Mouse (Mus musculus): Measurements from ENCODE around the gene Thsd4. TPM values are rescaled to one million over a fixed set of nuclear protein-coding genes. Genes with fewer than 3 reads are reported as not detected.
A peak's percentile ranks its signal among the peaks of the same experiment; 100 is the strongest.

The Thsd4 gene
- polyA plus RNA-seq, 1 experiment from 2014 or later: 4.5 TPM

DNA sequence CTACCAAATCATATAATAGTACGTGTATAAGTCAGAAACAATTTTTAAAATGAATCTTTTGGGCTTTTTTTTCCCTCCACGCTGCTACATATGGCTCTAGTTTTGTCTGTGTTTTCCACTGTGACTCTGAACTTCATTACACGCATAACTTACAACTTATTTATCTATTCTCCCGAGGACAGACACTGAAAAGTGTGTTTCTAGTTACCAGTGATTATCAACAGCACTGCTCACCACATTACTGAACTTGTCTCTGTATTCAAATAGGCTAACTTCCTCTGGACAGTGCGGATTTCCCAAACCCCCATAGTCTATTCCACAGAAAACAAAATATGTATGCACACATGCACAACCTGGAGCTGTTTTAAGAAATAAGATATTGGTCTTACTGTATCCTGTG is 411.6 kb downstream of the Thsd4 start:
- Histone ChIP-seq H3K27ac (ENCODE audit: low read depth, low read length) (no peak overlapping the region), H3K36me3 (ENCODE audit: control insufficient read depth, insufficient read depth, low read length) (no peaks in the 10 kb centered on the region), H3K9me3 (ENCODE audit: control insufficient read depth, low read length) (no peaks in the 10 kb centered on the region), H3K4me1 (ENCODE audit: control insufficient read depth, insufficient read depth, low read depth, low read length) (no peaks in the 10 kb centered on the region), H3K27me3 (replicated peaks; ENCODE audit: control insufficient read depth, insufficient read depth, low read length) (no peaks in the 10 kb centered on the region), H3K9ac (ENCODE audit: low read depth, low read length) (no peak overlapping the region), H3K4me2 (ENCODE audit: low read length) (no peak overlapping the region), H3K4me3 (ENCODE audit: low read length) (no peak overlapping the region)
- 88% methylated on average over 5 of the region's 5 CpGs for WGBS
- ATAC-seq: no peak

DNA sequence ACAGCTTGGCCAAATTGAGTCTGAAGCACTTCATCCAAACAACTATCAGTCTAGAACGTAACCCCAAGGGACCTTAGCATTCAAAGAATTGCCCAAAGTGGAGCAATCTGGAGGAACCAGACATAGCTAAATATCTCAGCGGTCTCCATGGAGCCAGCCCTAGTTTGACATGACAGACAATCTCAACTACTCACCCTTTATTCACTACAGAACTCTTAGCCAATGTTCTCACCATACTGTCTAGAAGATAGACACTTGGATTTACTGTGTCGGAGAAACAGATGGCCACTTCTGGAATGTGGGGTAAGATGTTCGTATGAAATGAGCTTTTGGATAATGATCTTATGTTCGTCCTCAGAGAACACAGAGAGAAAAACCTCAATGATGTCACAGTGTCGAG is 415.2 kb downstream of the Thsd4 start:
- no peaks in the 10 kb centered on the region for H3K9me3 ChIP-seq (ENCODE audit: control insufficient read depth, low read length)
- H3K27me3 ChIP-seq (replicated peaks; ENCODE audit: control insufficient read depth, insufficient read depth, low read length): no peaks in the 10 kb centered on the region
- H3K4me3 ChIP-seq (ENCODE audit: low read length): no peak overlapping the region
- H3K4me1 ChIP-seq (ENCODE audit: control insufficient read depth, insufficient read depth, low read depth, low read length): no peaks in the 10 kb centered on the region
- ATAC-seq: no peak
- H3K27ac ChIP-seq (ENCODE audit: low read depth, low read length): no peak overlapping the region
- 88% methylated on average over 6 of the region's 6 CpGs for WGBS
- H3K9ac ChIP-seq (ENCODE audit: low read depth, low read length): no peak overlapping the region
- H3K36me3 ChIP-seq (ENCODE audit: control insufficient read depth, insufficient read depth, low read length): no peaks in the 10 kb centered on the region
- H3K4me2 ChIP-seq (ENCODE audit: low read length): no peak overlapping the region

DNA sequence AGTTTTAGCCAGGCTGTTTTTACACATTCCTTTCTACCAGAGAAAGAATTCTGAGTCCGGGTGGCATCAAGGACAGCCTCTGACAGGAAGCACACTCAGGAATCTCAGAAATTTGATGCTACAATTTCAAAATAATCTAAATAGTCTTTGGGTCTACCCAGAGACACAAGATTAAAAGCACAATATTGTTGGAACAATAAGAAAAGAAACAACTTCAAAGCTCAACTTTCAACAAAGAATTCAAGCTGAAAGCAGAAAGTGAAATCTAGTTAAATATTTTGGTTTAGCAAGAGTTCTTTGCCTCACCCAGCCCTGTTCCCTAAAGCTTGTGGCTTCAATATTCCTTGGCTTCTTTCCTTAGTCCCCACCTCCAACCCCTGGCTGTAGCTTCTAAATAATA is 415.7 kb downstream of the Thsd4 start:
- H3K4me2 ChIP-seq (ENCODE audit: low read length): no peak overlapping the region
- no peak overlapping the region for H3K4me3 ChIP-seq (ENCODE audit: low read length)
- 61% methylated on average over 1 of the region's 1 CpGs for WGBS
- H3K27ac ChIP-seq (ENCODE audit: low read depth, low read length): no peak overlapping the region
- no peak overlapping the region for H3K9ac ChIP-seq (ENCODE audit: low read depth, low read length)
- no peaks in the 10 kb centered on the region for H3K4me1 ChIP-seq (ENCODE audit: control insufficient read depth, insufficient read depth, low read depth, low read length)
- ATAC-seq: no peak
- H3K36me3 ChIP-seq (ENCODE audit: control insufficient read depth, insufficient read depth, low read length): no peaks in the 10 kb centered on the region
- no peaks in the 10 kb centered on the region for H3K9me3 ChIP-seq (ENCODE audit: control insufficient read depth, low read length)
- no peaks in the 10 kb centered on the region for H3K27me3 ChIP-seq (replicated peaks; ENCODE audit: control insufficient read depth, insufficient read depth, low read length)

DNA sequence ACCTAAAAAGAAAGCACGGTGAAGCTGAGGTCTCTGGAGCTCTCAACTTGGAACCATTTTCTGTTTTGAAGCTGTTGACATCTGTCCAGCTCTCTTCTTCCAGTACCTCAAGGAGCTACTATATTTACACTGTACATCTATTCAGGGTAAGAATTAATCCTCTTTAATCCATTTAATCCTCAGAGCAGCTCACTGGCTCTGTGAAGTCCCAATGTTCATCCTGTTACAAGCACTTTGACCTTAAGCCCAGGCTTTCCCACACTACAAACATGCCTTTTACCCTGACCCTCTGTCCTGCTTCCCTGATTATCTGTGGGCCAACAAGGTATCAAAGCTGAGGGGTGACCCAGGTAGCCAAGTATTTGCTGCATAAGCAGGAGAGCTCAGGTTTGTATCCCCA is 427.6 kb downstream of the Thsd4 start:
- Histone ChIP-seq H3K27me3 (replicated peaks; ENCODE audit: control insufficient read depth, insufficient read depth, low read length) (no peaks in the 10 kb centered on the region), H3K4me1 (ENCODE audit: control insufficient read depth, insufficient read depth, low read depth, low read length) (no peaks in the 10 kb centered on the region), H3K36me3 (ENCODE audit: control insufficient read depth, insufficient read depth, low read length) (no peaks in the 10 kb centered on the region), H3K9me3 (ENCODE audit: control insufficient read depth, low read length) (no peaks in the 10 kb centered on the region), H3K27ac (ENCODE audit: low read depth, low read length) (no peak overlapping the region), H3K4me3 (ENCODE audit: low read length) (no peak overlapping the region), H3K9ac (ENCODE audit: low read depth, low read length) (no peak overlapping the region), H3K4me2 (ENCODE audit: low read length) (no peak overlapping the region)
- WGBS: 67% methylated on average over 1 of the region's 1 CpGs
- no peak for ATAC-seq

DNA sequence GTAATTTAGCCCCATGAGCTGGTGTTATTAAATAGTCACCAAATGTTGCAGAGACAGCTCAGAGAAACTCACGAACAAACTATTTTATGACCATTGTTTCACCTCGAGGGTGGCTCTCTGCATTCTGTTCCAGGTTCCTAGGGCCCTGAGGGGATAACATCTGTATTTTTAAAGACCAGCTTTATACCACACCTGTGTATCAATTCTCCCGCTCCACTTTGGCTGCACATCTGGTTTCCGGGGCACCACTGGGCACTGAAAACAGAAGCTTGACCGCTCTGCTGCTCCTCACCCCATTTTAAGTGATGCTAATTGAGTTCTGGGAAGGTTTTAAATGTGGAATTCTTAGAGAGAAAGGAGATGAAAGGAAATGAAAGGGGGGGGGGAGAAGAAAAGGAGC is 429.4 kb downstream of the Thsd4 start:
- no peaks in the 10 kb centered on the region for H3K27me3 ChIP-seq (replicated peaks; ENCODE audit: control insufficient read depth, insufficient read depth, low read length)
- no peak for ATAC-seq
- H3K4me3 ChIP-seq (ENCODE audit: low read length): no peak overlapping the region
- 58% methylated on average over 5 of the region's 5 CpGs for WGBS
- no peaks in the 10 kb centered on the region for H3K36me3 ChIP-seq (ENCODE audit: control insufficient read depth, insufficient read depth, low read length)
- no peaks in the 10 kb centered on the region for H3K4me1 ChIP-seq (ENCODE audit: control insufficient read depth, insufficient read depth, low read depth, low read length)
- H3K9ac ChIP-seq (ENCODE audit: low read depth, low read length): no peak overlapping the region
- H3K27ac ChIP-seq (ENCODE audit: low read depth, low read length): no peak overlapping the region
- no peaks in the 10 kb centered on the region for H3K9me3 ChIP-seq (ENCODE audit: control insufficient read depth, low read length)
- no peak overlapping the region for H3K4me2 ChIP-seq (ENCODE audit: low read length)

DNA sequence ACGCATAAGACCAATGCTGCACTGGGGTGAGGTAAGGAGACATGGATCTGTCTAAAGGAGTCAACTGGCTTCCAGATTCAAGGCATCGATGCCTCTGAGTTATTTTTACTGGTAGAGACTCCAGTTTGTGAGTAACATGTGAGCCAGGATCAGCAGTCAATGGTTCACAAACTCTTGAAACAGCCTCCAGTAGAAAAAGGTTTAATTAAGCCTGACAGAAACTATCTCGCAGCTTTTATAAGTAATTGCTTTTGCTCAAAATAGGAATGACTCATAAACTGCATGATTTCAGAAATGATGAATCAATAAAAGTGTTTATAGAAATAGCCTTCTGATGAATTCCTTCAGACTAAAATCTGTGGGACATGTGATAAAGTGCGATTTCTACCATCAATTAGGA is 432.4 kb downstream of the Thsd4 start:
- Histone ChIP-seq H3K27ac (ENCODE audit: low read depth, low read length) (no peak overlapping the region), H3K9ac (ENCODE audit: low read depth, low read length) (no peak overlapping the region), H3K4me1 (ENCODE audit: control insufficient read depth, insufficient read depth, low read depth, low read length) (no peaks in the 10 kb centered on the region), H3K4me3 (ENCODE audit: low read length) (no peak overlapping the region), H3K9me3 (ENCODE audit: control insufficient read depth, low read length) (no peaks in the 10 kb centered on the region), H3K4me2 (ENCODE audit: low read length) (no peak overlapping the region), H3K36me3 (ENCODE audit: control insufficient read depth, insufficient read depth, low read length) (no peaks in the 10 kb centered on the region), H3K27me3 (replicated peaks; ENCODE audit: control insufficient read depth, insufficient read depth, low read length) (no peaks in the 10 kb centered on the region)
- 88% methylated on average over 4 of the region's 4 CpGs for WGBS
- no peak for ATAC-seq

DNA sequence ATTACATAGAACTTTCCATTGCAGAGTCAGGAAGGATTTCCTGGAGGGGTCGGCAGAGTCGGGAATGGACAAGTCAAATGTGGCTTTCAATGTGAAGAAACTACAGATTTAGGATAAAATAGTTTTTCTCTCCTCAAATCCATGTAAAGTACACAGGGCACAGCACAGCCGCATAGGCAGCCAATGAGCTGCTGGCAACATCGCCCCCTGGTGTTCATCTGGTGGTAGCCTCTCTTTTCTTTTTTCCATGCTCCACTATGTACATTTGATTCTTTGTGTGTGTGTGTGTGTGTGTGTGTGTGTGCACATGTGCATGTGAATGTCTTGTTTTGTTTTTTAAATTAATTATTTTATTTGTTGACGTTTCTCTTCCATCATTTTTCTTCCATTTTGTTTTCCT is 433.7 kb downstream of the Thsd4 start:
- Histone ChIP-seq H3K27ac (ENCODE audit: low read depth, low read length) (no peak overlapping the region), H3K4me1 (ENCODE audit: control insufficient read depth, insufficient read depth, low read depth, low read length) (no peaks in the 10 kb centered on the region), H3K9ac (ENCODE audit: low read depth, low read length) (no peak overlapping the region), H3K4me3 (ENCODE audit: low read length) (no peak overlapping the region), H3K36me3 (ENCODE audit: control insufficient read depth, insufficient read depth, low read length) (no peaks in the 10 kb centered on the region), H3K27me3 (replicated peaks; ENCODE audit: control insufficient read depth, insufficient read depth, low read length) (no peaks in the 10 kb centered on the region), H3K4me2 (ENCODE audit: low read length) (no peak overlapping the region), H3K9me3 (ENCODE audit: control insufficient read depth, low read length) (no peaks in the 10 kb centered on the region)
- 60% methylated on average over 5 of the region's 5 CpGs for WGBS
- no peak for ATAC-seq

DNA sequence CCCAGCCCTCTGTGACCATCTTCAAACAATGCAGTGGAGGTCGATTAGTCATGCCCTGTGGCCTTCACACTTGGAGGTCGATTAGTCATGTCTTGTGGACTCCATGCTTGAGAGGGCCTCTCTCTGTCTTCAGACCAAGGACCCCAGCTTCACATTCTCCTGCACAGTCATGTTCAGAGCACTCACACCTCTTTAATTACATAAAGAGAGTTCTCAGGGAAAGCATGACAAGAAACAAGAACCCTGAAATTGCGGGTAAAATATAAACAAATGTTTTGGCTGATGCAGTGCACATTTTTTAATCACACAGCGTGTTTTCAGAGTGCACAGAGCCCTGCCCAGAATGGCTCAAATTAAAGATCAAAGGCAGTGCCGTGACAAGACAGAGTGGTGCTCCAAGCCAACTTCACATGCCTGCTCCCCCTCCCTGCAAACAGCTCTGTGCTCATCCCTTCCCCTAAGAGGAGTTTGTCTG is 439.7 kb downstream of the Thsd4 start:
- Histone ChIP-seq H3K4me2 (ENCODE audit: low read length) (no peak overlapping the region), H3K4me3 (ENCODE audit: low read length) (no peak overlapping the region), H3K9me3 (ENCODE audit: control insufficient read depth, low read length) (no peaks in the 10 kb centered on the region), H3K4me1 (ENCODE audit: control insufficient read depth, insufficient read depth, low read depth, low read length) (peaks cover 2% of the 10 kb centered on the region; the same call in 1 of the 2 replicates), H3K27me3 (replicated peaks; ENCODE audit: control insufficient read depth, insufficient read depth, low read length) (no peaks in the 10 kb centered on the region), H3K36me3 (ENCODE audit: control insufficient read depth, insufficient read depth, low read length) (no peaks in the 10 kb centered on the region), H3K27ac (ENCODE audit: low read depth, low read length) (no peak overlapping the region), H3K9ac (ENCODE audit: low read depth, low read length) (no peak overlapping the region)
- ATAC-seq: peak; percentile 71; the same call in 1 of the 2 replicates
- 5% methylated on average over 5 of the region's 5 CpGs for WGBS

DNA sequence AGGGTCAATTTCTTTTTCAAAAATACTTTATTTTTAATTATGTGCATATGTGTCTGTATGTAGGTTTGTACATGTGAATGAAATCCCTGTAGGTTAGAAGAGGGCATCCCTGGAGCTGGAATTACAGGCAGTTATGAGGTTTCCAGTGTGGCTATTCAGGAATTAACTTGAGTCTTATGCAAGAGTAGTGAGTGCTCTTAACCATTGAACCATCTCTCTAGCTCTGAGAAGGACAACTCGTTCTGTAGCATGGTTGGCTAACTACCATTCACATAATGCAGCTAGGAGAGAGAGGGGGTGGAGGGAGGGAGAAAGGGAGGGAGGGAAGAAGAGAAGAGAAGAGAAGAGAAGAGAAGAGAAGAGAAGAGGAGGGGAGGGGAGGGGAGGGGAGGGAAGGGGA is 444.1 kb downstream of the Thsd4 start:
- 27% methylated on average over 1 of the region's 1 CpGs for WGBS
- H3K9ac ChIP-seq (ENCODE audit: low read depth, low read length): no peak overlapping the region
- H3K36me3 ChIP-seq (ENCODE audit: control insufficient read depth, insufficient read depth, low read length): no peaks in the 10 kb centered on the region
- no peak overlapping the region for H3K4me2 ChIP-seq (ENCODE audit: low read length)
- H3K4me3 ChIP-seq (ENCODE audit: low read length): no peak overlapping the region
- H3K27me3 ChIP-seq (replicated peaks; ENCODE audit: control insufficient read depth, insufficient read depth, low read length): no peaks in the 10 kb centered on the region
- H3K9me3 ChIP-seq (ENCODE audit: control insufficient read depth, low read length): no peaks in the 10 kb centered on the region
- H3K4me1 ChIP-seq (ENCODE audit: control insufficient read depth, insufficient read depth, low read depth, low read length): peaks cover 2% of the 10 kb centered on the region; the same call in 1 of the 2 replicates
- H3K27ac ChIP-seq (ENCODE audit: low read depth, low read length): no peak overlapping the region
- ATAC-seq: no peak

DNA sequence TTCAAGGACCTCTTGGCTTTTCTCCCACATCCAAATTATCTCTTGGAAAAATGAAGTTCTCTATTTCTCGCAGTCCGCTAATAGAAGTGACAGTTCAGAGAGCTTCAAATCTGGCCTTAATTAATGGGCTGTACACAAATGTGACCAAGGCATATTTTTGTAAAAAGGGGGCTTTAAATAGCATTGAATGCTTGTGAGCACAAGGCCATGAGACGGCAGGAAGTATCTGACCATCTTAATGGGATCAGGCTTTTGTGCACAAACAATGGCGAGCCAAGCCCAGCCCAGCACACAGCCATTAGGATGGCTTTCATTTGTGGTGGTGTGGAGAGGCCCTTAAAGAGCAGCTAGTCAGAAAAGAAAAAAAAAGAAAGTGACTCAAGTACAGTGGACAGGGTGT is 445.4 kb downstream of the Thsd4 start:
- H3K36me3 ChIP-seq (ENCODE audit: control insufficient read depth, insufficient read depth, low read length): no peaks in the 10 kb centered on the region
- no peak overlapping the region for H3K9ac ChIP-seq (ENCODE audit: low read depth, low read length)
- WGBS: 42% methylated on average over 4 of the region's 4 CpGs
- H3K4me1 ChIP-seq (ENCODE audit: control insufficient read depth, insufficient read depth, low read depth, low read length): no peaks in the 10 kb centered on the region; the same call in 1 of the 2 replicates
- ATAC-seq: no peak
- H3K4me2 ChIP-seq (ENCODE audit: low read length): no peak overlapping the region
- no peak overlapping the region for H3K27ac ChIP-seq (ENCODE audit: low read depth, low read length)
- no peak overlapping the region for H3K4me3 ChIP-seq (ENCODE audit: low read length)
- no peaks in the 10 kb centered on the region for H3K9me3 ChIP-seq (ENCODE audit: control insufficient read depth, low read length)
- no peaks in the 10 kb centered on the region for H3K27me3 ChIP-seq (replicated peaks; ENCODE audit: control insufficient read depth, insufficient read depth, low read length)
